Mouse (Mus musculus) embryonic fibroblast, embryonic 13.5 days (primary cell): Measurements from ENCODE around the gene Hectd4.

Experiments
- CTCF ChIP-seq: IDR thresholded peaks from 2 replicates; pipeline ENCODE4 v1.5.1; 2011; ENCODE audit warnings: mild to moderate bottlenecking, control low read depth, low read length, moderate library complexity, borderline replicate concordance; ENCODE audit not compliant: insufficient read depth
- POLR2A ChIP-seq: IDR thresholded peaks from 2 replicates; pipeline ENCODE4 v1.6.1; 2011; ENCODE audit warnings: low read depth, mild to moderate bottlenecking, control low read depth, low read length, moderate library complexity

DNA sequence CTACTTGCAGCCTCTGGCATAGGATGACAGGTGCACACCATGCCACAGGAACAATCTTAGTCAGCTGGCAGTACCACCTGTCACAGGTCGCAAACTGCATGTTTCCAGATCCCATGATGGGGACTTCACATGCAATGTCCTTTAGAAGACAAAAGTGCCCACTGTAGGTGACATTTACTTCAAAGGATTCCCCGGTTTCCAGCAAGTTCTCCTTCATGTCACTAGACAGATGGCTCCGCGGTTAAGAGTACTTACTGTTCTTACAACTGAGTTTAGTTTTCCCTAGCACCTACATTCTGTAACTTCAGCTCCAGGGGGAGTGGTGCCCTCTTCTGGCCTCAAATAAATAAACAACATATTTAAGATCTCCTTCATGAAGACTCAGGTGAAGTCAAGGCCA, 47.2 kb upstream of the Hectd4 start:
- TF ChIP-seq CTCF (no peak), POLR2A (no peak)
